Mouse (Mus musculus): ENCODE results near the gene Lyrm4.
A peak's percentile ranks its signal among the peaks of the same experiment; 100 is the strongest.

The Lyrm4 gene

GRCm38 (mm10) chr13:36096684-36097383 lies 20.5 kb downstream of the Lyrm4 start:
- DNase-seq (ENCODE audit: low spot score), result no peak

GRCm38 (mm10) chr13:36088168-36088567 lies 29.2 kb downstream of the Lyrm4 start:
- no peak for DNase-seq (ENCODE audit: low spot score)

- no peak for DNase-seq (ENCODE audit: low spot score)
These were observed 29.9 kb downstream of the Lyrm4 start for GRCm38 (mm10) chr13:36087427-36087826.

- DNase-seq (ENCODE audit: low spot score), result peak; percentile 61
These were observed 30.5 kb downstream of the Lyrm4 start for GRCm38 (mm10) chr13:36086608-36087391.

GRCm38 (mm10) chr13:36085971-36086370 lies 31.4 kb downstream of the Lyrm4 start:
- peak; percentile 22 for DNase-seq (ENCODE audit: low spot score)

GRCm38 (mm10) chr13:36084701-36085100 lies 32.6 kb downstream of the Lyrm4 start:
- DNase-seq (ENCODE audit: low spot score), result no peak

GRCm38 (mm10) chr13:36081591-36081990 lies 35.7 kb downstream of the Lyrm4 start:
- DNase-seq (ENCODE audit: low spot score), result no peak

GRCm38 (mm10) chr13:36074484-36074883 lies 42.8 kb downstream of the Lyrm4 start:
- DNase-seq (ENCODE audit: low spot score), result no peak

GRCm38 (mm10) chr13:36066676-36067075 lies 50.6 kb downstream of the Lyrm4 start:
- DNase-seq (ENCODE audit: low spot score), result no peak

- no peak for DNase-seq (ENCODE audit: low spot score)
These were observed 59.8 kb downstream of the Lyrm4 start for GRCm38 (mm10) chr13:36057489-36057888.

- no peak for DNase-seq (ENCODE audit: low spot score)
These were observed 60.4 kb downstream of the Lyrm4 start for GRCm38 (mm10) chr13:36056925-36057324.

- no peak for DNase-seq (ENCODE audit: low spot score)
These were observed 60.8 kb downstream of the Lyrm4 start for GRCm38 (mm10) chr13:36056509-36056908.

GRCm38 (mm10) chr13:36035528-36035927 lies 81.8 kb downstream of the Lyrm4 start:
- no peak for DNase-seq (ENCODE audit: low spot score)

- DNase-seq (ENCODE audit: low spot score), result no peak
These were observed 85.4 kb downstream of the Lyrm4 start for GRCm38 (mm10) chr13:36031959-36032358.

- DNase-seq (ENCODE audit: low spot score), result peak; percentile 85
These were observed 97.7 kb downstream of the Lyrm4 start for GRCm38 (mm10) chr13:36019309-36020274.

GRCm38 (mm10) chr13:36018017-36018416 lies 99.3 kb downstream of the Lyrm4 start:
- peak; percentile 71 for DNase-seq (ENCODE audit: low spot score)

GRCm38 (mm10) chr13:36015636-36016035 lies 101.7 kb downstream of the Lyrm4 start:
- no peak for DNase-seq (ENCODE audit: low spot score)

GRCm38 (mm10) chr13:36009981-36010380 lies 107.3 kb downstream of the Lyrm4 start:
- DNase-seq (ENCODE audit: low spot score), result no peak

- DNase-seq (ENCODE audit: low spot score), result no peak
These were observed 116.5 kb downstream of the Lyrm4 start for GRCm38 (mm10) chr13:36000798-36001197.

GRCm38 (mm10) chr13:35997606-35998005 lies 119.7 kb downstream of the Lyrm4 start:
- no peak for DNase-seq (ENCODE audit: low spot score)

GRCm38 (mm10) chr13:35995696-35996426 lies 121.5 kb downstream of the Lyrm4 start:
- no peak for DNase-seq (ENCODE audit: low spot score)

- no peak for DNase-seq (ENCODE audit: low spot score)
These were observed 122.1 kb downstream of the Lyrm4 start for GRCm38 (mm10) chr13:35995231-35995630.

Measured in adipocyte (in vitro differentiated cells).